Mouse (Mus musculus) embryonic facial prominence, embryonic 14.5 days (tissue): ENCODE measurements around the gene Tff3. TPM values are rescaled to one million over a fixed set of nuclear protein-coding genes. Genes with fewer than 3 reads are reported as not detected.

ENCODE experiments used
- ATAC-seq: fragments of 200-750 bp; cut with Nextera tagmentation; 2 replicates; pipeline ENCODE4 v1.8.0; 2017; ENCODE audit warnings: low read depth, moderate number of reproducible peaks, moderate TSS enrichment
- DNase-seq: peaks from one replicate; pipeline ENCODE4 v3.0.0-alpha.2; 2015; ENCODE audit warnings: low spot score
- H3K27ac ChIP-seq: fragments of 300-500 bp; sonication (generic); replicated peaks from 2 replicates; pipeline ENCODE4 v1.5.1; 2014; ENCODE audit warnings: low read depth, mild to moderate bottlenecking, low read length, moderate library complexity
- H3K27me3 ChIP-seq: fragments of 300-500 bp; sonication (generic); replicated peaks from 2 replicates; pipeline ENCODE4 v1.6.1; 2014; ENCODE audit warnings: low read length; ENCODE audit not compliant: control insufficient read depth, insufficient read depth
- H3K36me3 ChIP-seq: fragments of 300-500 bp; sonication (generic); 2 replicates; pipeline ENCODE4 v1.6.1; 2014; ENCODE audit warnings: low read length, mixed read lengths; ENCODE audit not compliant: control insufficient read depth, insufficient read depth
- H3K4me1 ChIP-seq: fragments of 300-500 bp; sonication (generic); 2 replicates; pipeline ENCODE4 v1.6.1; 2014; ENCODE audit warnings: antibody characterized with exemption, low read length; ENCODE audit not compliant: control insufficient read depth, insufficient read depth
- H3K4me2 ChIP-seq: fragments of 300-500 bp; sonication (generic); 2 replicates; pipeline ENCODE4 v1.6.1; 2014; ENCODE audit warnings: low read depth, mild to moderate bottlenecking, low read length, moderate library complexity, mixed read lengths
- H3K4me3 ChIP-seq: fragments of 300-500 bp; sonication (generic); 2 replicates; pipeline ENCODE4 v1.5.1; 2014; ENCODE audit warnings: low read depth, mild to moderate bottlenecking, low read length
- H3K9ac ChIP-seq: fragments of 300-500 bp; sonication (generic); 2 replicates; pipeline ENCODE4 v1.6.1; 2014; ENCODE audit warnings: low read depth, mild to moderate bottlenecking, low read length, moderate library complexity, mixed read lengths
- H3K9me3 ChIP-seq: fragments of 300-500 bp; sonication (generic); 2 replicates; pipeline ENCODE4 v1.6.1; 2016; ENCODE audit warnings: low read length; ENCODE audit not compliant: control insufficient read depth
- WGBS: fragments of 180-500 bp; shearing (Covaris S2); extraction: QIAGEN DNeasy Blood & Tissue Kit; methylation state at CpG from one replicate; pipeline ENCODE4 v1.1.7; 2014; 5-methylcytosine and 5-hydroxymethylcytosine counted together
- polyA plus RNA-seq: library from polyadenylated mRNA; unstranded; fragments of >200 nt; fragmentation: Nextera tagmentation; extraction: Ambion mirVana; gene quantifications from 2 replicates; pipeline ENCODE4 v1.2.1, GENCODE M21; 2014

The Tff3 gene
- polyA plus RNA-seq, 1 experiment from 2014 or later: not detected

- WGBS: 68% methylated on average over 5 of the region's 5 CpGs
- Histone ChIP-seq H3K9ac (no peak overlapping the region), H3K4me2 (no peak overlapping the region), H3K4me1 (peaks cover 33% of the 10 kb centered on the region), H3K36me3 (no peaks in the 10 kb centered on the region), H3K27me3 (no peaks in the 10 kb centered on the region), H3K27ac (no peak overlapping the region), H3K9me3 (no peaks in the 10 kb centered on the region), H3K4me3 (no peak overlapping the region)
- DNase-seq (no peak), ATAC-seq (no peak)
These were observed 51.9 kb downstream of the Tff3 start for GRCm38 (mm10) chr17:31077561-31077960.

GRCm38 (mm10) chr17:31075471-31075870 lies 54.0 kb downstream of the Tff3 start:
- peaks cover 53% of the 10 kb centered on the region for H3K4me1 ChIP-seq

More at GRCm38 (mm10) chr17:31075471-31075870, 54.0 kb downstream of the Tff3 start:
- H3K4me2 ChIP-seq: no peak overlapping the region
- DNase-seq: no peak
- H3K27me3 ChIP-seq: no peaks in the 10 kb centered on the region
- H3K9me3 ChIP-seq: no peaks in the 10 kb centered on the region
- no peak overlapping the region for H3K9ac ChIP-seq
- no peak for ATAC-seq
- WGBS: 79% methylated on average over 5 of the region's 5 CpGs
- H3K27ac ChIP-seq: no peak overlapping the region
- no peaks in the 10 kb centered on the region for H3K36me3 ChIP-seq
- no peak overlapping the region for H3K4me3 ChIP-seq

Other genes starting within 250 kb of the Tff3 start
- gene Glp1r, start 227.8 kb downstream of the Tff3 start, polyA plus RNA-seq: 0.11 and 0.18 TPM in 2 replicates
- gene Umodl1, start 175.0 kb downstream of the Tff3 start, polyA plus RNA-seq: 0.43 and 0.65 TPM in 2 replicates
- gene Abcg1, start 72.0 kb downstream of the Tff3 start, polyA plus RNA-seq: 10.5 and 11.9 TPM in 2 replicates
- gene Tff2, start 14.6 kb upstream of the Tff3 start, polyA plus RNA-seq: not detected in 2 replicates
- not detected in 2 replicates for gene Tff1, start 35.6 kb upstream of the Tff3 start, polyA plus RNA-seq
- gene Tmprss3, start 69.3 kb upstream of the Tff3 start, polyA plus RNA-seq: 0.14 and 0.21 TPM in 2 replicates
- gene Ubash3a, start 78.2 kb upstream of the Tff3 start, polyA plus RNA-seq: 0.25 and 0.56 TPM in 2 replicates
- 2.8 and 7.8 TPM in 2 replicates for gene Rsph1, start 147.7 kb upstream of the Tff3 start, polyA plus RNA-seq
- gene Slc37a1, start 157.1 kb upstream of the Tff3 start, polyA plus RNA-seq: 3.2 TPM in 2 replicates